Mouse (Mus musculus) neural tube, embryonic 12.5 days (tissue): ENCODE data around the gene Mnd1. TPM values are rescaled to one million over a fixed set of nuclear protein-coding genes. Genes with fewer than 3 reads are reported as not detected.
A peak's percentile ranks its signal among the peaks of the same experiment; 100 is the strongest.

Experiments
- ATAC-seq: fragments of 200-750 bp; cut with Nextera tagmentation; 2 replicates; pipeline ENCODE4 v1.8.0; 2017; ENCODE audit warnings: low read depth, mild to moderate bottlenecking, moderate TSS enrichment, moderate library complexity; ENCODE audit not compliant: low FRiP score
- H3K27ac ChIP-seq: fragments of 300-500 bp; sonication (generic); 2 replicates; pipeline ENCODE4 v1.5.1; 2016
- H3K27me3 ChIP-seq: fragments of 300-500 bp; sonication (generic); replicated peaks from 2 replicates; pipeline ENCODE4 v1.6.1; 2016; ENCODE audit warnings: mild to moderate bottlenecking
- H3K36me3 ChIP-seq: fragments of 300-500 bp; sonication (generic); 2 replicates; pipeline ENCODE4 v1.6.1; 2016; ENCODE audit warnings: mild to moderate bottlenecking
- H3K4me1 ChIP-seq: fragments of 300-500 bp; sonication (generic); 2 replicates; pipeline ENCODE4 v1.6.1; 2016
- H3K4me2 ChIP-seq: fragments of 300-500 bp; sonication (generic); replicated peaks from 2 replicates; pipeline ENCODE4 v1.6.1; 2016; ENCODE audit warnings: mild to moderate bottlenecking
- H3K4me3 ChIP-seq: fragments of 300-500 bp; sonication (generic); 2 replicates; pipeline ENCODE4 v1.5.1; 2016
- H3K9ac ChIP-seq: fragments of 300-500 bp; sonication (generic); 2 replicates; pipeline ENCODE4 v1.6.1; 2016; ENCODE audit warnings: mild to moderate bottlenecking
- H3K9me3 ChIP-seq: fragments of 300-500 bp; sonication (generic); 2 replicates; pipeline ENCODE4 v1.6.1; 2016; ENCODE audit warnings: mild to moderate bottlenecking
- WGBS: fragments of 180-500 bp; shearing (Covaris S2); methylation state at CpG from one replicate; pipeline ENCODE4 v1.1.7; 2016; 5-methylcytosine and 5-hydroxymethylcytosine counted together
- polyA plus RNA-seq: library from polyadenylated mRNA; unstranded; fragments of >200 nt; fragmentation: Nextera tagmentation; extraction: Ambion mirVana; gene quantifications from 2 replicates; pipeline ENCODE4 v1.2.1, GENCODE M21; 2016

The Mnd1 gene
- polyA plus RNA-seq, 1 experiment from 2014 or later: 6.2 TPM

GRCm38 (mm10) chr3:84177834-84178233, 22.2 kb upstream of the Mnd1 start:
- no peaks in the 10 kb centered on the region; the same call in 1 of the 2 replicates for H3K4me1 ChIP-seq
- no peak overlapping the region for H3K4me3 ChIP-seq
- H3K9ac ChIP-seq: no peak overlapping the region
- H3K36me3 ChIP-seq: peaks cover 32% of the 10 kb centered on the region
- 68% methylated on average over 2 of the region's 2 CpGs for WGBS
- no peaks in the 10 kb centered on the region for H3K27me3 ChIP-seq
- H3K27ac ChIP-seq: no peak overlapping the region
- no peaks in the 10 kb centered on the region for H3K9me3 ChIP-seq
- no peak for ATAC-seq
- no peak overlapping the region for H3K4me2 ChIP-seq

- H3K27ac ChIP-seq: no peak overlapping the region
- no peak overlapping the region for H3K4me2 ChIP-seq
- H3K9me3 ChIP-seq: no peaks in the 10 kb centered on the region
- H3K4me1 ChIP-seq: no peaks in the 10 kb centered on the region
- peaks cover 47% of the 10 kb centered on the region for H3K36me3 ChIP-seq
- no peaks in the 10 kb centered on the region for H3K27me3 ChIP-seq
- H3K4me3 ChIP-seq: no peak overlapping the region
- peak; percentile 41; the same call in 1 of the 2 replicates for ATAC-seq
- H3K9ac ChIP-seq: no peak overlapping the region
- 48% methylated on average over 7 of the region's 7 CpGs for WGBS
Measured at GRCm38 (mm10) chr3:84175337-84176315, 20.0 kb upstream of the Mnd1 start.

- H3K36me3 ChIP-seq: peaks cover 62% of the 10 kb centered on the region
- H3K27me3 ChIP-seq: no peaks in the 10 kb centered on the region
- ATAC-seq: no peak
- no peaks in the 10 kb centered on the region for H3K4me1 ChIP-seq
- H3K9ac ChIP-seq: no peak within 1 kb of the TSS
- no peak within 1 kb of the TSS for H3K27ac ChIP-seq
- no peak within 1 kb of the TSS for H3K4me3 ChIP-seq
- H3K9me3 ChIP-seq: no peaks in the 10 kb centered on the region
- 81% methylated on average over 11 of the region's 11 CpGs for WGBS
- H3K4me2 ChIP-seq: no peak within 1 kb of the TSS
Measured at GRCm38 (mm10) chr3:84173581-84174154, 18.1 kb upstream of the Mnd1 start, which contains the start of gene Gm6525. Gm6525 (plus strand) TSS chr3:84174104.

- 0 out of 2 replicates have a peak, but pooled peaks have one; percentile 17 for ATAC-seq
- peaks cover 62% of the 10 kb centered on the region for H3K36me3 ChIP-seq
- WGBS: 49% methylated on average over 11 of the region's 11 CpGs
Measured at GRCm38 (mm10) chr3:84172406-84172805, 16.8 kb upstream of the Mnd1 start.

GRCm38 (mm10) chr3:84169393-84170005, 13.9 kb upstream of the Mnd1 start:
- no peak overlapping the region for H3K27ac ChIP-seq
- ATAC-seq: no peak
- H3K9ac ChIP-seq: no peak overlapping the region
- peaks cover 75% of the 10 kb centered on the region for H3K36me3 ChIP-seq
- H3K4me1 ChIP-seq: no peaks in the 10 kb centered on the region
- H3K4me2 ChIP-seq: no peak overlapping the region
- H3K27me3 ChIP-seq: no peaks in the 10 kb centered on the region
- H3K4me3 ChIP-seq: no peak overlapping the region
- 77% methylated on average over 8 of the region's 8 CpGs for WGBS
- no peaks in the 10 kb centered on the region for H3K9me3 ChIP-seq

More at GRCm38 (mm10) chr3:84172406-84172805, 16.8 kb upstream of the Mnd1 start:
- H3K4me3 ChIP-seq: no peak overlapping the region
- H3K9me3 ChIP-seq: no peaks in the 10 kb centered on the region
- no peak overlapping the region for H3K27ac ChIP-seq
- H3K4me1 ChIP-seq: no peaks in the 10 kb centered on the region
- H3K9ac ChIP-seq: no peak overlapping the region
- H3K27me3 ChIP-seq: no peaks in the 10 kb centered on the region
- no peak overlapping the region for H3K4me2 ChIP-seq

- Histone ChIP-seq H3K27me3 (no peaks in the 10 kb centered on the region), H3K4me2 (no peak overlapping the region), H3K4me1 (no peaks in the 10 kb centered on the region), H3K9me3 (no peaks in the 10 kb centered on the region), H3K4me3 (no peak overlapping the region), H3K36me3 (peaks cover 77% of the 10 kb centered on the region), H3K27ac (no peak overlapping the region), H3K9ac (no peak overlapping the region)
- WGBS: 95% methylated on average over 6 of the region's 6 CpGs
- no peak for ATAC-seq
Measured at GRCm38 (mm10) chr3:84168943-84169342, 13.4 kb upstream of the Mnd1 start.

GRCm38 (mm10) chr3:84166073-84166472, 10.5 kb upstream of the Mnd1 start:
- ATAC-seq: no peak
- WGBS: 94% methylated on average over 5 of the region's 5 CpGs
- Histone ChIP-seq H3K27me3 (no peaks in the 10 kb centered on the region), H3K9me3 (no peaks in the 10 kb centered on the region), H3K27ac (no peak overlapping the region), H3K9ac (no peak overlapping the region), H3K4me3 (no peak overlapping the region), H3K36me3 (peaks cover 69% of the 10 kb centered on the region), H3K4me2 (no peak overlapping the region), H3K4me1 (no peaks in the 10 kb centered on the region)

- Histone ChIP-seq H3K36me3 (peaks cover 65% of the 10 kb centered on the region), H3K9me3 (no peaks in the 10 kb centered on the region), H3K4me3 (no peak overlapping the region), H3K27me3 (no peaks in the 10 kb centered on the region), H3K27ac (no peak overlapping the region), H3K9ac (no peak overlapping the region), H3K4me1 (no peaks in the 10 kb centered on the region), H3K4me2 (no peak overlapping the region)
- no peak for ATAC-seq
- WGBS: 93% methylated on average over 3 of the region's 3 CpGs
Measured at GRCm38 (mm10) chr3:84165391-84165790, 9.8 kb upstream of the Mnd1 start.

GRCm38 (mm10) chr3:84157559-84158350, 2.2 kb upstream of the Mnd1 start:
- H3K4me2 ChIP-seq: no peak overlapping the region
- ATAC-seq: no peak
- no peaks in the 10 kb centered on the region for H3K27me3 ChIP-seq
- H3K27ac ChIP-seq: no peak overlapping the region
- peaks cover 7% of the 10 kb centered on the region; the same call in 1 of the 2 replicates for H3K4me1 ChIP-seq
- H3K9ac ChIP-seq: no peak overlapping the region
- no peaks in the 10 kb centered on the region for H3K9me3 ChIP-seq
- 86% methylated on average over 4 of the region's 4 CpGs for WGBS
- peaks cover 28% of the 10 kb centered on the region for H3K36me3 ChIP-seq
- no peak overlapping the region for H3K4me3 ChIP-seq

- no peak overlapping the region for H3K4me2 ChIP-seq
- peaks cover 24% of the 10 kb centered on the region for H3K36me3 ChIP-seq
- no peak overlapping the region for H3K4me3 ChIP-seq
- no peak for ATAC-seq
- WGBS: 54% methylated on average over 4 of the region's 4 CpGs
- no peaks in the 10 kb centered on the region for H3K27me3 ChIP-seq
- H3K9ac ChIP-seq: no peak overlapping the region
- H3K9me3 ChIP-seq: no peaks in the 10 kb centered on the region
- H3K4me1 ChIP-seq: peaks cover 7% of the 10 kb centered on the region; the same call in 1 of the 2 replicates
- H3K27ac ChIP-seq: no peak overlapping the region
Measured at GRCm38 (mm10) chr3:84157011-84157410, 1.4 kb upstream of the Mnd1 start.

GRCm38 (mm10) chr3:84156105-84156504, 519 bp upstream of the Mnd1 start:
- Histone ChIP-seq H3K4me3 (no peak overlapping the region), H3K9me3 (no peaks in the 10 kb centered on the region), H3K9ac (no peak overlapping the region), H3K4me1 (peaks cover 7% of the 10 kb centered on the region; the same call in 1 of the 2 replicates), H3K36me3 (peaks cover 17% of the 10 kb centered on the region), H3K27ac (no peak overlapping the region), H3K4me2 (peak overlapping the region; percentile 96), H3K27me3 (no peaks in the 10 kb centered on the region)
- no peak for ATAC-seq
- 54% methylated on average over 6 of the region's 6 CpGs for WGBS
